In the genomic region with DNA sequence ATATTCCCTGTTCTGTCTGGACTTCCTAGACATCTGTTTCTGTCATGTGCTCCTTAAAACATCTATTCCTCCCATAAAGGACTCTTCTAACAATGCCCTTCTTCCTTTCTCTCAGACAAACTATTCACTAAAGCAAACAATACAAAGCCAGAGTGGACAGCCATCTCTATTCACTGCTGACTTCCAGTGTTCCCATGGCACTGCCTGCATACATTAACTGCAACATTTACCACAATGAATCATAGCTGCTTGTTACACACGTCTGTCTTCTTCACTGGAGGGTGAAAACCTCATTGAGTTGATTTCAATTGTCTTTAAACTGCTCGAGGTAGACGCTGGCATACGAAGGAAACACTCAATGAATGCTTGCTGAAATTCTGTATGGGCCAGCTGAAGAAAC, we compare ENCODE assay signal across 14 mouse cellular contexts.
DNase-seq lines count a peak whose midpoint lies in the region; ATAC-seq and TF ChIP-seq lines count a peak whose summit lies in the region.
"Had no signal": no experiment of that assay in that cellular context is flagged by ENCODE, and none has a peak within 500 bp of the region (broad histone marks: within the 10 kb centered on the region; RNA-seq: fewer than 3 reads in every experiment).

No protein-coding gene starts in this region.

- H3K9ac ChIP-seq in forebrain, embryonic 13.5 days, result no peak overlapping the region
- H3K9ac ChIP-seq in neural tube, embryonic 14.5 days (replicated peaks; ENCODE audit: low read depth, low read length), result no peak overlapping the region
- H3K9ac ChIP-seq: embryonic facial prominence, embryonic 15.5 days had no signal

- peak; percentile 62 for DNase-seq in embryo, embryonic 10.5 days (ENCODE audit: low spot score)
- DNase-seq in mesoderm, embryonic 11.5 days (ENCODE audit: low read depth, low spot score), result peak; percentile 53
- DNase-seq in left cerebral cortex, adult 2 months (ENCODE audit: extremely low spot score in 1 of 2, low spot score in 2 of 2), result no peak
- DNase-seq in kidney, adult 8-10 months, result no peak
- no peak for DNase-seq in cerebellum, postnatal 36 days
- DNase-seq: adrenal gland, adult 8-10 months; heart, adult 2 months; heart, postnatal 36 days; kidney, adult 2 months; right cerebral cortex, postnatal 4 days had no signal

- H3K27me3 ChIP-seq in forebrain, embryonic 13.5 days, result no peaks in the 10 kb centered on the region
- H3K27me3 ChIP-seq in neural tube, embryonic 14.5 days (ENCODE audit: control insufficient read depth, insufficient read depth, low read length), result no peaks in the 10 kb centered on the region
- H3K27me3 ChIP-seq: embryonic facial prominence, embryonic 15.5 days had no signal

- peaks cover 9% of the 10 kb centered on the region for H3K4me1 ChIP-seq in forebrain, embryonic 13.5 days
- peaks cover 12% of the 10 kb centered on the region for H3K4me1 ChIP-seq in neural tube, embryonic 14.5 days (ENCODE audit: control insufficient read depth, insufficient read depth, low read length)
- H3K4me1 ChIP-seq: embryonic facial prominence, embryonic 15.5 days had no signal

- peak; percentile 71 for ATAC-seq in forebrain, embryonic 13.5 days
- ATAC-seq in neural tube, embryonic 14.5 days (ENCODE audit: low read depth), result peak; percentile 67

- no peak for TF ChIP-seq CTCF in left cerebral cortex, adult 2 months (IDR thresholded peaks at IDR 0.05)

- no peak overlapping the region for H3K4me2 ChIP-seq in forebrain, embryonic 13.5 days
- H3K4me2 ChIP-seq in neural tube, embryonic 14.5 days (ENCODE audit: low read depth, low read length), result no peak overlapping the region
- H3K4me2 ChIP-seq: embryonic facial prominence, embryonic 15.5 days; liver, embryonic 11.5 days had no signal

- 6% methylated on average over 4 of the region's 4 CpGs for WGBS in forebrain, embryonic 13.5 days
- 20% methylated on average over 4 of the region's 4 CpGs for WGBS in neural tube, embryonic 14.5 days

- H3K4me3 ChIP-seq in forebrain, embryonic 13.5 days, result no peak overlapping the region
- H3K4me3 ChIP-seq in neural tube, embryonic 14.5 days (ENCODE audit: low read depth, low read length), result no peak overlapping the region
- no peak overlapping the region for H3K4me3 ChIP-seq in left cerebral cortex, adult 2 months
- H3K4me3 ChIP-seq: embryonic facial prominence, embryonic 15.5 days; heart, adult 2 months had no signal

- intact Hi-C loops in left cerebral cortex, adult 2 months (cut with DNase I), result no loop called here

- H3K36me3 ChIP-seq in forebrain, embryonic 13.5 days (ENCODE audit: poor library complexity, severe bottlenecking), result no peaks in the 10 kb centered on the region
- H3K36me3 ChIP-seq in neural tube, embryonic 14.5 days (ENCODE audit: control insufficient read depth, insufficient read depth, low read length), result no peaks in the 10 kb centered on the region
- H3K36me3 ChIP-seq: embryonic facial prominence, embryonic 15.5 days had no signal

- H3K27ac ChIP-seq in forebrain, embryonic 13.5 days, result peak overlapping the region; percentile 10; the same call in 1 of the 2 replicates
- H3K27ac ChIP-seq in neural tube, embryonic 14.5 days (ENCODE audit: low read depth, low read length), result peak overlapping the region; percentile 8; the same call in 1 of the 2 replicates
- H3K27ac ChIP-seq in left cerebral cortex, adult 2 months, result no peak overlapping the region
- H3K27ac ChIP-seq: embryonic facial prominence, embryonic 15.5 days; heart, adult 2 months had no signal

- H3K9me3 ChIP-seq in forebrain, embryonic 13.5 days (replicated peaks), result no peaks in the 10 kb centered on the region
- no peaks in the 10 kb centered on the region for H3K9me3 ChIP-seq in neural tube, embryonic 14.5 days (ENCODE audit: control insufficient read depth, low read length)
- H3K9me3 ChIP-seq: embryonic facial prominence, embryonic 15.5 days had no signal

Comparison
In these comparisons a context has a peak if more than half of its experiments do, and no peak if none do; other contexts are left out.
1. DNase-seq: peak in embryo, embryonic 10.5 days (single experiment) and mesoderm, embryonic 11.5 days (single experiment); none in left cerebral cortex, adult 2 months (0 of 2), kidney, adult 8-10 months (0 of 2) and cerebellum, postnatal 36 days (0 of 2).